Mouse (Mus musculus) CH12.LX (cell line): ENCODE results near the gene Ppip5k1. TPM values are rescaled to one million over a fixed set of nuclear protein-coding genes. Genes with fewer than 3 reads are reported as not detected.

Source experiments
- DNase-seq: peaks from one replicate; pipeline ENCODE4 v3.0.0-alpha.2; 2013; ENCODE audit errors: extremely low read depth
- H3K27ac ChIP-seq: 2 replicates; pipeline ENCODE4 v1.5.1; 2012; ENCODE audit warnings: low read depth, mild to moderate bottlenecking, control low read depth, moderate library complexity; ENCODE audit not compliant: insufficient read depth
- H3K27me3 ChIP-seq: replicated peaks from 2 replicates; pipeline ENCODE3; 2012; ENCODE audit warnings: inconsistent platforms
- H3K36me3 ChIP-seq, 2 experiments: replicated peaks in 1 of 2; 2 replicates each; pipeline versions ENCODE3 to v1.6.1; 2012; ENCODE audit warnings: inconsistent platforms in 1 of 2, low read length in 1 of 2, mild to moderate bottlenecking in 1 of 2, mixed read lengths in 1 of 2, moderate library complexity in 1 of 2; ENCODE audit not compliant: control insufficient read depth in 1 of 2, insufficient read depth in 1 of 2
- H3K4me1 ChIP-seq, 2 experiments: 2 replicates each; pipeline ENCODE4 v1.6.1; 2012; ENCODE audit warnings: inconsistent platforms in 1 of 2, moderate library complexity in 1 of 2; ENCODE audit not compliant: insufficient read depth in 2 of 2, control insufficient read depth in 1 of 2
- H3K4me2 ChIP-seq: 2 replicates; pipeline ENCODE4 v1.6.1; 2012; ENCODE audit warnings: low read depth, mild to moderate bottlenecking, control low read depth; ENCODE audit not compliant: poor library complexity, insufficient read depth, severe bottlenecking
- H3K4me3 ChIP-seq, 3 experiments: fragments of 150-350 bp in 1 of 3; sonication (generic) in 1 of 3; replicated peaks in 1 of 3; 2 replicates each; pipeline versions ENCODE3 to v1.5.1; 2011 to 2012; ENCODE audit warnings: low read depth in 2 of 3, low read length in 2 of 3, mild to moderate bottlenecking in 2 of 3, moderate library complexity in 2 of 3, control low read depth in 1 of 3, improper control_type of control experiment in 1 of 3, inconsistent platforms in 1 of 3, mixed read lengths in 1 of 3; ENCODE audit not compliant: poor library complexity in 1 of 3
- H3K79me2 ChIP-seq: replicated peaks from 2 replicates; pipeline ENCODE4 v1.6.1; 2012; ENCODE audit warnings: mild to moderate bottlenecking, moderate library complexity; ENCODE audit not compliant: control insufficient read depth, poor library complexity, insufficient read depth, severe bottlenecking; ENCODE audit errors: extremely low read depth
- H3K9ac ChIP-seq: 2 replicates; pipeline ENCODE4 v1.6.1; 2012; ENCODE audit warnings: low read depth, mild to moderate bottlenecking, control low read depth, moderate library complexity; ENCODE audit not compliant: insufficient read depth
- H3K9me3 ChIP-seq: replicated peaks from 2 replicates; pipeline ENCODE3; 2012; ENCODE audit warnings: low read length, inconsistent platforms, mixed read lengths
- BHLHE40 ChIP-seq: IDR thresholded peaks from 2 replicates; pipeline ENCODE4 v1.6.1; 2011; ENCODE audit warnings: mild to moderate bottlenecking, low read depth, low read length, improper control_type of control experiment
- CHD1 ChIP-seq: IDR thresholded peaks from 2 replicates; pipeline ENCODE4 v1.6.1; 2012; ENCODE audit warnings: low read depth, low read length, improper control_type of control experiment, inconsistent platforms
- CHD2 ChIP-seq: IDR thresholded peaks from 2 replicates; pipeline ENCODE4 v1.6.1; 2011; ENCODE audit warnings: low read length, improper control_type of control experiment
- CTCF ChIP-seq, 2 experiments: IDR thresholded peaks in 1 of 2; conservative IDR thresholded peaks in 1 of 2; 2 replicates each; pipeline ENCODE4 v1.5.1; 2011 to 2012; ENCODE audit warnings: low read depth in 2 of 2, low read length in 2 of 2, improper control_type of control experiment in 1 of 2, inconsistent platforms in 1 of 2, mild to moderate bottlenecking in 1 of 2, moderate library complexity in 1 of 2
- E2F4 ChIP-seq: IDR thresholded peaks from 2 replicates; pipeline ENCODE4 v1.6.1; 2011; ENCODE audit warnings: low read depth, low read length, improper control_type of control experiment; ENCODE audit not compliant: insufficient replicate concordance
- ELF1 ChIP-seq: IDR thresholded peaks from 2 replicates; pipeline ENCODE4 v1.6.1; 2014; ENCODE audit warnings: low read depth, mild to moderate bottlenecking, inconsistent platforms, low read length, improper control_type of control experiment
- ETS1 ChIP-seq: conservative IDR thresholded peaks from 2 replicates; pipeline ENCODE4 v1.6.1; 2012; ENCODE audit warnings: low read depth, mild to moderate bottlenecking, inconsistent platforms, low read length, improper control_type of control experiment, moderate library complexity
- HCFC1 ChIP-seq: IDR thresholded peaks from 2 replicates; pipeline ENCODE4 v1.6.1; 2012; ENCODE audit warnings: low read depth, mild to moderate bottlenecking, inconsistent platforms, low read length, improper control_type of control experiment
- IRF4 ChIP-seq: IDR thresholded peaks from 2 replicates; pipeline ENCODE4 v1.6.1; 2014; ENCODE audit warnings: low read depth, mild to moderate bottlenecking, inconsistent platforms, low read length, improper control_type of control experiment
- JUN ChIP-seq: IDR thresholded peaks from 2 replicates; pipeline ENCODE4 v1.6.1; 2011; ENCODE audit warnings: low read depth, mild to moderate bottlenecking, low read length, improper control_type of control experiment, moderate library complexity; ENCODE audit not compliant: insufficient read depth
- JUND ChIP-seq: conservative IDR thresholded peaks from 2 replicates; pipeline ENCODE4 v1.6.1; 2011; ENCODE audit warnings: low read depth, low read length, improper control_type of control experiment
- KAT2A ChIP-seq: IDR thresholded peaks from 2 replicates; pipeline ENCODE4 v1.6.1; 2012; ENCODE audit warnings: low read length, improper control_type of control experiment, inconsistent platforms; ENCODE audit not compliant: insufficient replicate concordance
- MAFK ChIP-seq: IDR thresholded peaks from 2 replicates; pipeline ENCODE4 v1.6.1; 2011; ENCODE audit warnings: low read length, improper control_type of control experiment; ENCODE audit not compliant: insufficient replicate concordance
- MAX ChIP-seq: IDR thresholded peaks from 2 replicates; pipeline ENCODE4 v1.6.1; 2011; ENCODE audit warnings: low read length, improper control_type of control experiment
- MEF2A ChIP-seq: IDR thresholded peaks from 2 replicates; pipeline ENCODE4 v1.6.1; 2014; ENCODE audit warnings: low read depth, mild to moderate bottlenecking, inconsistent platforms, low read length, improper control_type of control experiment, borderline replicate concordance
- MXI1 ChIP-seq: IDR thresholded peaks from 2 replicates; pipeline ENCODE4 v1.6.1; 2011; ENCODE audit warnings: mild to moderate bottlenecking, low read depth, low read length, improper control_type of control experiment
- NELFE ChIP-seq: IDR thresholded peaks from 2 replicates; pipeline ENCODE4 v1.6.1; 2011; ENCODE audit warnings: low read depth, low read length, improper control_type of control experiment
- NRF1 ChIP-seq: IDR thresholded peaks from 2 replicates; pipeline ENCODE4 v1.6.1; 2014; ENCODE audit warnings: low read depth, mild to moderate bottlenecking, inconsistent platforms, low read length, improper control_type of control experiment, moderate library complexity
- POLR2A ChIP-seq: IDR thresholded peaks from 2 replicates; pipeline ENCODE4 v1.6.1; 2011; ENCODE audit warnings: low read depth, mild to moderate bottlenecking, improper control_type of control experiment, low read length
- RAD21 ChIP-seq: IDR thresholded peaks from 2 replicates; pipeline ENCODE4 v1.6.1; 2011; ENCODE audit warnings: low read depth, mild to moderate bottlenecking, low read length, improper control_type of control experiment, moderate library complexity
- SIN3A ChIP-seq: IDR thresholded peaks from 2 replicates; pipeline ENCODE4 v1.6.1; 2012; ENCODE audit warnings: low read length, improper control_type of control experiment, inconsistent platforms
- SMC3 ChIP-seq: IDR thresholded peaks from 2 replicates; pipeline ENCODE4 v1.6.1; 2011; ENCODE audit warnings: low read depth, low read length, improper control_type of control experiment
- TCF12 ChIP-seq: IDR thresholded peaks from 2 replicates; pipeline ENCODE4 v1.6.1; 2014; ENCODE audit warnings: low read depth, mild to moderate bottlenecking, inconsistent platforms, low read length, improper control_type of control experiment
- USF1 ChIP-seq: IDR thresholded peaks from 2 replicates; pipeline ENCODE4 v1.6.1; 2014; ENCODE audit warnings: low read depth, mild to moderate bottlenecking, inconsistent platforms, low read length, improper control_type of control experiment
- USF2 ChIP-seq: conservative IDR thresholded peaks from 2 replicates; pipeline ENCODE4 v1.6.1; 2011; ENCODE audit warnings: low read depth, low read length, improper control_type of control experiment
- ZC3H11A ChIP-seq: IDR thresholded peaks from 2 replicates; pipeline ENCODE4 v1.6.1; 2012; ENCODE audit warnings: low read depth, mild to moderate bottlenecking, inconsistent platforms, low read length, improper control_type of control experiment
- ZMIZ1 ChIP-seq: IDR thresholded peaks from 2 replicates; pipeline ENCODE4 v1.6.1; 2012; ENCODE audit warnings: low read depth, mild to moderate bottlenecking, inconsistent platforms, low read length, improper control_type of control experiment
- ZNF384 ChIP-seq: IDR thresholded peaks from 2 replicates; pipeline ENCODE4 v1.6.1; 2012; ENCODE audit warnings: low read depth, low read length, improper control_type of control experiment, inconsistent platforms
- dilution Hi-C: fragments of 300-500 bp; cut with MboI; formaldehyde crosslinking; loops from 2 replicates; pipeline ENCODE4 v1.14.3; 2020; ENCODE audit warnings: low sequenced_read_pairs; ENCODE audit not compliant: extremely low pct_unique_long_range_greater_than_20kb, extremely low pct_ligation_motif_present
- in situ Hi-C: fragments of 300-500 bp; cut with MboI; formaldehyde crosslinking; loops from 3 replicates; pipeline ENCODE4 v1.14.3; 2019; ENCODE audit warnings: low sequenced_read_pairs, low pct_ligation_motif_present, low pct_unique_long_range_greater_than_20kb, mixed read lengths
- polyA plus RNA-seq: library from polyadenylated mRNA; unstranded; fragments of >175 nt; gene quantifications from 2 replicates; pipeline ENCODE4 v1.2.1, GENCODE M21; 2012; ENCODE audit warnings: low read depth; ENCODE audit not compliant: insufficient read length
- total RNA-seq, 2 experiments: library from RNA; depleted of rRNA; stranded (reverse); fragments of 300-350 nt in 1 of 2; fragments of >200 nt in 1 of 2; gene quantifications; 2 replicates each; pipeline ENCODE4 v1.2.3; 2012 to 2014

The Ppip5k1 gene
- 11.0 and 11.9 TPM in 2 replicates for total RNA-seq (2012; rRNA removed)
- 4.5 and 4.6 TPM in 2 replicates for total RNA-seq (2014; rRNA removed)
- 10.4 and 12.3 TPM in 2 replicates for polyA plus RNA-seq

DNA sequence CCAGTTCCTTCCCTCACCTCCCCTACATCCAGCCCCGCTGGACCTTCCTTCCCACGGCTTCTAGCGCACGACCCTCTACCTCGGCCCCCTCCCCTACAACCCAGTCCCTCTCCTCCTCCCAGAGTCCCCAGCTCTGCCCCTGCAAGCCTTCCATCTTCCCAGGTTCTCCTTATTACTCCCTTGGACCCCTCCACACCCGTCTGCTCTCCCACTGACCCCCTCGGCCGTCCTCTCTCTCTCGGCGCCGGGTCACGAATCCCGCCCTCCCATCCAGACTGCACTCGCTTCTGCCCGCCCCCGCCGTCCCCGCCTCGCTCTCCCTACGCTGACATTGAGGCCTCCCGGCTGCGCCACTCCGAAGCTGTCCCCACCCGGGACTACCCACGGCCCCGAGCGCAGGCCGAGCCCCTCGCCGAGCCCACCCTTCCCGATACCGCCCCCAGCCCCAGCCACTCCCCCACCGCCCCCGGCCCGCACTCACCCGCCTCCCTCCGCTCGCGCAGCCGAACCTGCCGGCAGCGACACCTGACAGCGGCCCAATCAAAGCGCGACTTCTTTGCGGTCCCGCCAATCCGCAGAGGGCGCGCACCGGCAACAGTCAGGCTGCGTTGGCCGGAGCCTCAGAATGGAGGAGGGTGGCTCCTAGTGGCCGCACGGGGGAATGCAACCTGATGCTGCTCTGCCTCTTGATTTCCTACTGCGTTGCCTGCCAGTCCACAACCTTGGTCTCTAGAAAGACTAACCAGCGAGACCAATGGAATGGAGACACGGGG is at the start of gene Ppip5k1:
TSS of gene Ppip5k1 (minus strand) at position 577 of the 773 bp plus-strand sequence.
- Histone ChIP-seq H3K27ac (no peak within 1 kb of the TSS), H3K9ac (peak within 1 kb of the TSS; percentile 74), H3K9me3 (no peaks in the 10 kb centered on the region), H3K27me3 (peaks cover 43% of the 10 kb centered on the region), H3K4me3 (peak within 1 kb of the TSS; percentile 76 to 81 (median 80)), H3K36me3 (peaks cover 5 to 8% of the 10 kb centered on the region in 2 experiments)
- dilution Hi-C loops (no loop called here), in situ Hi-C loops (no loop called here)
- DNase-seq: peak; percentile 94
- TF ChIP-seq CHD2 (peak; percentile 76), SIN3A (peak; percentile 68; the same call in 1 of the 2 replicates), ETS1 (no peak), ZMIZ1 (no peak; the same call in 1 of the 2 replicates), MAX (0 out of 2 replicates have a peak, but pooled peaks have one; percentile 15), SMC3 (peak; percentile 58), ZNF384 (no peak), BHLHE40 (no peak), HCFC1 (peak; percentile 77), USF1 (peak; percentile 56), USF2 (no peak), NELFE (0 out of 2 replicates have a peak, but pooled peaks have one; percentile 8), JUND (no peak), ZC3H11A (no peak), E2F4 (peak; percentile 49; the same call in 1 of the 2 replicates), KAT2A (0 out of 2 replicates have a peak, but pooled peaks have one; percentile 57), NRF1 (peak; percentile 67), TCF12 (peak; percentile 55), MEF2A (no peak; the same call in 1 of the 2 replicates), RAD21 (peak; percentile 64), POLR2A (peak; percentile 41; the same call in 1 of the 2 replicates), MXI1 (peak; percentile 33; the same call in 1 of the 2 replicates), CTCF (conservative IDR thresholded peaks at IDR 0.05 in 1 of 2, IDR thresholded peaks at IDR 0.05 in 1 of 2; ENCODE audit: low read depth in 2 of 2, low read length in 2 of 2) (peak; percentile 57 to 89), ELF1 (peak; percentile 55), MAFK (no peak), JUN (no peak), CHD1 (no peak), IRF4 (peak; percentile 47; the same call in 1 of the 2 replicates)
- TF ChIP-seq, all 38 proteins: peak for 17
- Histone ChIP-seq H3K4me2 (peak within 1 kb of the TSS; percentile 79), H3K79me2 (no peaks in the 10 kb centered on the region), H3K4me1 (peaks cover 9 to 18% of the 10 kb centered on the region in 2 experiments)
